Mouse (Mus musculus) E14TG2a.4 (cell line): ENCODE measurements around the gene Dtwd1.

Experiments used
- H3K27me3 ChIP-seq: 2 replicates; pipeline ENCODE4 v1.6.1; 2014; ENCODE audit warnings: low read length, control low read depth; ENCODE audit not compliant: insufficient read depth
- H3K36me3 ChIP-seq: 2 replicates; pipeline ENCODE4 v1.6.1; 2014; ENCODE audit warnings: low read length, control low read depth; ENCODE audit not compliant: insufficient read depth
- H3K4me1 ChIP-seq: replicated peaks from 2 replicates; pipeline ENCODE4 v1.6.1; 2014; ENCODE audit warnings: low read depth, low read length, control low read depth
- H3K4me3 ChIP-seq: replicated peaks from 2 replicates; pipeline ENCODE4 v1.5.1; 2014; ENCODE audit warnings: mild to moderate bottlenecking, low read length
- H3K9me3 ChIP-seq: 2 replicates; pipeline ENCODE4 v1.6.1; 2014; ENCODE audit warnings: low read length, control low read depth
- CTCF ChIP-seq: conservative IDR thresholded peaks from 2 replicates; pipeline ENCODE4 v1.5.1; 2014; ENCODE audit warnings: low read length
- NANOG ChIP-seq: IDR thresholded peaks from 2 replicates; pipeline ENCODE4 v1.6.1; 2014; ENCODE audit warnings: borderline replicate concordance, low read length, mixed read lengths
- POU5F1 ChIP-seq: IDR thresholded peaks from 2 replicates; pipeline ENCODE4 v1.6.1; 2014; ENCODE audit warnings: low read length, borderline replicate concordance

Gene Dtwd1

DNA sequence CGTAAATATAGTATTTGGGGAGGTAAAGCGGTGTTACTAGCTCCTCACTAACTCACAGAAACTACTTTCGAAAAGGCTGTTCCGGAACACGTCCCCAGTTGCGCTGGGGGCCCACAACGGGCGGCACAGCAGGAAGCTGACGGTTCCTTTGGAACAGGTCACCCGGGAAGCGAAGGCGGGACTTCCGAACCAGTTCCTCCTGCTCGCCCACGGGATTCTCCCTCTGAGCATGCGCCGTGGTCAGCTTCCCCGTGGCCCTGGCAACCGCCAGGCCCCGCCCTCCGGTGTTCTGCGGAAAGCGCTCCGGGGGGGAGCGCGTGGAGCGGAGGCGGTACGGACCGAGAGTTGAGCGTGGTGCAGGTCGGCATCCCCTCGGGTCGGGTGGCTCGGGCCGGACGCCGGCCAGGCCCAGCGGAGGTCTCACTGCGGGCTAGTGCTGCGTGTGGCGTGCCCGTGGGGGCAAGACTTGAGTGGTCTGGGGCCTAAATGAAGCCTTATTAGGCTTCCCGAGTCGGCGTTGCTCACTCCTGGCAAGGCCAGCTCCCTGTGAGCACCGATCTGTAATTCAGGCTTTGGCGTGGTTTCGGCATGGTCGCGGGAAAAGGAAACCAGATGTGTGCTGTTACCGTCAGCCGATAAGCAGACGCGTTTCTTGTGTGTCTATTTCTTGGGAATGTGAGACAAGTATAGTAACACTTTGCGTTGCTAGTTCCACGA lies at the start of gene Dtwd1, which contains the start of gene Fam227b:
Gene Dtwd1 (plus strand): TSS at position 287 of the 717 bp plus-strand sequence.
Gene Fam227b (minus strand): TSS at position 150 of the 717 bp plus-strand sequence.
- H3K27me3 ChIP-seq, result no peaks in the 10 kb centered on the region
- H3K36me3 ChIP-seq, result peaks cover 23% of the 10 kb centered on the region
- H3K9me3 ChIP-seq, result no peaks in the 10 kb centered on the region
- H3K4me1 ChIP-seq, result peaks cover 9% of the 10 kb centered on the region
- TF ChIP-seq CTCF (no peak), POU5F1 (no peak), NANOG (no peak)
- H3K4me3 ChIP-seq, result peak within 1 kb of the TSS; percentile 87

GRCm38 (mm10) chr2:126147723-126148122 lies 4.2 kb upstream of the Dtwd1 start:
- Histone ChIP-seq H3K9me3 (no peaks in the 10 kb centered on the region), H3K36me3 (no peaks in the 10 kb centered on the region), H3K4me1 (peaks cover 1% of the 10 kb centered on the region; the same call in 1 of the 2 replicates), H3K27me3 (no peaks in the 10 kb centered on the region), H3K4me3 (no peak overlapping the region)
- no peak for TF ChIP-seq POU5F1
- no peak for TF ChIP-seq NANOG
- TF ChIP-seq CTCF, result no peak

DNA sequence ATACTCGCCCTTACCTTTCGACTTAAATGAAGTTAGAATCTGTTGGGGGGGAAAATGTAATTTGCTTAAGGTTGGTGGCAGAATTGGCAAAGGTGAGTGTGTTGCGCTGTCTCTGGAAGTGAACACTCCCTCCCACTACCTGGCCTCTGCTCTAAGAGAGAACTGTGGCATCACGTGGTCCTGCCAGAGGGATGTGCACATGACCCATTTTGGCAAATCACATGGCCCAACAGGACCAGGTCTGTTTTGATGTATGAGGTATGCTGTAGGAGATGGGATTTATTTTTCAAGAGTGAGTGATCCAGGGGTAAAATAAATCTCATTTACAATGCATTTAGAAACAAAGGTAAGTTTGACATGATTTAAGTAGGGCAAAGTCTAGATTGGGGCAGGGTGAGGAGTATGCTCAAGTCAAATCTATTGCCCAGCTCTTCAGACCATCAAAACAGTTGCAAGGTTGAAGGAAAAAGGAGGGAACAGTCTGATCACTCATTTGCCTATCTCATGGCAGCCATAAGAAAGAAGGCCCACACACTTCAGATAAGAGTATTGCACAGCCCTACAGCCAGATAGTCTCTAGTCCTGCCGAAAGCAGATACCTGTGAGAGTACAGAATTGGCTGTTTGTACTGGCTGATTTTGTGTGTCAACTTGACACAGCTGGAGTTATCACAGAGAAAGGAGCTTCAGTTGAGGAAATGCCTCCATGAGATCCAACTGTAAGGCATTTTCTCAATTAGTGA lies 13.5 kb downstream of the Dtwd1 start:
- Histone ChIP-seq H3K9me3 (no peaks in the 10 kb centered on the region), H3K27me3 (no peaks in the 10 kb centered on the region), H3K4me3 (no peak overlapping the region), H3K4me1 (no peaks in the 10 kb centered on the region), H3K36me3 (peaks cover 42% of the 10 kb centered on the region)
- TF ChIP-seq POU5F1, result no peak
- TF ChIP-seq NANOG, result no peak
- TF ChIP-seq CTCF, result no peak

DNA sequence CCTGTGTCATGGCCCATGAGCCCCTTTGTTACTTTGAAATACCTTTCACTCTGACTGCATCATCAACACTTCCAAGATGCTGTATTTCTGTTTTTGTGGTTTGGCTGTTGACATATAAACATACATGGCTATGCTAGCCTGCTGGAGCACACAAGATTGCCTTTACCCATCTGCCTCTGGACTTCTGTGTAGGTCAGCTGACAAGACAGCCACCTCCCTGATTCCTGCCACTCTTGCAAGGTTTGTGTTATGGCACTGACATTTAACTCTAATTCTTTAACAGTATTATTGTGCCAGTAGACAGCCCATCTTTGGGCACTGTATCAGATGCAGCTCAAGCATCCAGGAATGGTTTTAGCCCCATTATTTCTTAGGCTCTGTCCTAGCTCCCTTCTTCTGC lies 14.4 kb downstream of the Dtwd1 start:
- Histone ChIP-seq H3K4me3 (no peak overlapping the region), H3K4me1 (no peaks in the 10 kb centered on the region), H3K36me3 (peaks cover 33% of the 10 kb centered on the region), H3K9me3 (no peaks in the 10 kb centered on the region), H3K27me3 (no peaks in the 10 kb centered on the region)
- TF ChIP-seq NANOG (no peak), CTCF (no peak), POU5F1 (no peak)

GRCm38 (mm10) chr2:126166848-126167617 lies 15.1 kb downstream of the Dtwd1 start:
- TF ChIP-seq CTCF, result no peak
- no peak for TF ChIP-seq NANOG
- no peak for TF ChIP-seq POU5F1
- Histone ChIP-seq H3K36me3 (peaks cover 26% of the 10 kb centered on the region), H3K9me3 (no peaks in the 10 kb centered on the region), H3K27me3 (no peaks in the 10 kb centered on the region), H3K4me3 (no peak overlapping the region), H3K4me1 (no peaks in the 10 kb centered on the region)

DNA sequence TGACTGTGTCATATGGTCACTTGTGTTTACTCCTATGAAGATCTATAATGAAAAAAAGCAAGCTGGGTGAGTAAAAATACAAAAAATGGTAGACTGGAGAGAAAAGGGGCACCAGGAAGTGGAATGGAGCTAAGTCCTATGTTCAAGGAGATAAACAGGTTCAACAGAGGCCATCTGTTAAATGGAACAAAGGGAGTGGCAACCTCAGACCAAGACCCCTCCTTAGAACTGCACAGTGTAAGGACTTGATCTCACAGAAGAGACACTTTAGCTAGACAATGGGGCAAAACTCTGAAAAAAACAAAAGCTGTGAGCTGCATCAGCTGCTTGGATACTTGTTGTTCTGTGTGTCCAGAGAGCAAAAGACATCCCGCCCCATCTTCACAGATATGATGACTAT lies 19.5 kb downstream of the Dtwd1 start:
- TF ChIP-seq POU5F1 (no peak), CTCF (no peak), NANOG (no peak)
- Histone ChIP-seq H3K27me3 (no peaks in the 10 kb centered on the region), H3K9me3 (no peaks in the 10 kb centered on the region), H3K36me3 (no peaks in the 10 kb centered on the region; the same call in 1 of the 2 replicates), H3K4me1 (no peaks in the 10 kb centered on the region), H3K4me3 (no peak overlapping the region)

DNA sequence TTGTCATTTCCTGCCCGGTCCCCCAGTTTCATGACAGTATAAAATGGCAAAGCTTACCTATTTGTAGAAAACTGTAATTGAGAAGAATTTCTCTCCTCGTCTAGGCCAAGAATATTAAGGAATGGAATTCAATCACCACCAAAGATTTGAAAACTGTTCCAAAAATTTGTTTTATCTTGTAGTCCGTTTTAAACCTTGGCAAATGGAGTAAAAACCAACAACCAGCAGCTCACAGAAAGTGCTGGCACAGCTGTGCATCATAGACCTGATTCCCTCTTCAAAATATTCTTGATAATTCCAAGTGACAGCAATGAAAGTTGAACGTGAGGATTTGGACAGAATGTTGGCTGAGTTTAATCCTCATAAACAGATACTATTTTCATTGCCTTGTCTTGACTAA lies 39.4 kb downstream of the Dtwd1 start:
- Histone ChIP-seq H3K4me1 (no peaks in the 10 kb centered on the region), H3K27me3 (no peaks in the 10 kb centered on the region), H3K4me3 (no peak overlapping the region), H3K36me3 (no peaks in the 10 kb centered on the region), H3K9me3 (no peaks in the 10 kb centered on the region)
- TF ChIP-seq POU5F1, result no peak
- no peak for TF ChIP-seq CTCF
- TF ChIP-seq NANOG, result no peak

DNA sequence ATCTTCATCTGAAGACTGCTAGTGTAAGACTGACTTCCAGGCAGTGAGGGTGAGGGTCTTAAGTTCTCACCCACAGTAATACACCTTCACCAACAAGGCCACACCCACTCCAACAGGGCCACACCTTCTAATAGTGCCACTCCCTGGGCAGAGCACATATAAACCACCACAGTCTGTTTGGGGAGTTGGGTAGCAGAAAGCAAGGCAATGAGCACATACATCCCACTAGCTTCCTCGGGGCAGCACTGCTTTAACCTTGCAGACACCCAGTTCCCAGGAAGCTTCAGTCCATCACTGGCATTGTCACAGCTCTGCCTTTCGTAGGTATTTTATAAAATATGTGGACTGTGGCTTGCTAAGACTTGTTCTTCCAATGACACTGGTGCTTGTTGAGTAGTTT lies 40.2 kb downstream of the Dtwd1 start:
- no peaks in the 10 kb centered on the region for H3K4me1 ChIP-seq
- H3K9me3 ChIP-seq, result no peaks in the 10 kb centered on the region
- no peak overlapping the region for H3K4me3 ChIP-seq
- no peaks in the 10 kb centered on the region for H3K36me3 ChIP-seq
- TF ChIP-seq POU5F1, result no peak
- TF ChIP-seq CTCF, result no peak
- TF ChIP-seq NANOG, result no peak
- H3K27me3 ChIP-seq, result no peaks in the 10 kb centered on the region
